Mouse (Mus musculus) heart, postnatal 0 days (tissue): ENCODE measurements at regions not wholly inside any gene's neighbourhood (a gene's known extent, or its start where the extent isn't known, plus 50 kb on each side); places are given as distances from the start of the nearest gene placed in this dataset.

Source experiments
- CTCF ChIP-seq: IDR thresholded peaks from 2 replicates; pipeline ENCODE4 v1.5.1; 2016; ENCODE audit warnings: antibody characterized with exemption, control low read depth, low read depth
- EP300 ChIP-seq: IDR thresholded peaks from 2 replicates; pipeline ENCODE4 v1.6.1; 2016; ENCODE audit warnings: antibody characterized with exemption, low read depth

DNA sequence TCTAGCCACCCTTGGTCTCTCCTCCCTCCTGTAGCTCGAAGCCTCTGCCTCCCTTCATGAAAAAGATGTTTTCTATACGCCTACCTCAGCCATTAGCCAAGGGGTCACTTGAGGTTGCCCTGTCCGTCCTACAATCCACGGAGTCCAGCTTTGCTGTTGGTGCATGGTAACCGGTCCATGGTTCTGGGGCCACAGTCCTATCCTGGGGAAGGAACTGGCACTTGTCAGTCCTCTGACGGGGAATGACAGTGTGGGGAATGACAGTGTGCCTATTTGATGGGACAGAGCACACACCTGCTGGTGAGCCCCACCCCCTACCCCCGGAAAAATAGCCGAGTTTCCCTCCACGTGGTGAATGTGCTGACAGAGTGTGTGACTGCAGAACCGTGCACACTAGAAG, 120.1 kb downstream of the Katnal1 start:
- TF ChIP-seq CTCF (no peak), EP300 (no peak)
